In the genomic region with DNA sequence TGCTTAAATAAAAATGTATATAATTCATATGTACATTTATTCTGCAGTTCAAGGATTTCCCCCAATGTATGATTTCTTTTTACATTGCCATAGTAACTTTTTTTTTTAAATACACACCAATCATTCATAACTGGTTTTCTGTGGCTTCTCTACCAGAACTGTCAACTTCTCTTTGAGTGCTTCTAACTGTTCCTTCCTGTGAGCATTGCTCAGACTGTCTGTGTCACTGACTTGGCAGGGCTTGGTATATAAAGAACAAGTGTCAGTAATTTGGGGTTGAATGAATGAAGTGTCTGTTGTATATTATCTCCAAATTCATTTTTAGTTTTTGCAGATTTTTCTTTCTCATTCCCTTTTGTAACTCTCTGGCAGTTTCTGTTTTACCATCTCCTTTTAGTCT, we compare ENCODE assay signal across 13 mouse cellular contexts.
"Had no signal": no experiment of that assay in that cellular context is flagged by ENCODE, and none has a peak within 500 bp of the region (broad histone marks: within the 10 kb centered on the region; RNA-seq: fewer than 3 reads in every experiment).

No protein-coding gene starts in this region.

- H3K4me3 ChIP-seq: limb, embryonic 12.5 days; liver, embryonic 13.5 days; midbrain, embryonic 12.5 days; neural tube, embryonic 13.5 days had no signal

- H3K27me3 ChIP-seq: limb, embryonic 12.5 days; liver, embryonic 13.5 days; midbrain, embryonic 12.5 days; neural tube, embryonic 13.5 days had no signal

- DNase-seq: kidney, postnatal 36 days; layer of hippocampus, adult 9-11 months; layer of hippocampus, postnatal 36 days; liver; liver, embryonic 13.5 days; liver, postnatal 0 days; right cerebral cortex, postnatal 14 days; thymus, postnatal 4 days had no signal

- ATAC-seq: liver, postnatal 0 days; midbrain, embryonic 16.5 days had no signal

- H3K27ac ChIP-seq: kidney, postnatal 0 days; limb, embryonic 12.5 days; liver, embryonic 13.5 days; midbrain, embryonic 12.5 days; neural tube, embryonic 13.5 days had no signal

- H3K4me1 ChIP-seq: limb, embryonic 12.5 days; midbrain, embryonic 12.5 days had no signal

- H3K9me3 ChIP-seq: limb, embryonic 12.5 days; liver, embryonic 13.5 days; midbrain, embryonic 12.5 days; neural tube, embryonic 13.5 days had no signal

- H3K4me2 ChIP-seq: limb, embryonic 12.5 days; liver, embryonic 13.5 days; midbrain, embryonic 12.5 days; neural tube, embryonic 13.5 days had no signal

- H3K36me3 ChIP-seq: limb, embryonic 12.5 days; liver, embryonic 13.5 days; midbrain, embryonic 12.5 days; neural tube, embryonic 13.5 days had no signal

- H3K9ac ChIP-seq: limb, embryonic 12.5 days; liver, embryonic 13.5 days; liver, postnatal 0 days; midbrain, embryonic 12.5 days; neural tube, embryonic 13.5 days had no signal
